Mouse (Mus musculus) T-helper 2 cell (primary cell): Measurements from ENCODE around the gene Ifnz.
"Not testable (repeated sequence)": the region's sequence is repeated elsewhere in the genome, so short reads cannot be mapped to it uniquely, and the experiment has no call there.

Experiments used
- in situ Hi-C: fragments of 300-600 bp; cut with MboI, MseI; formaldehyde crosslinking; loops from one replicate; pipeline ENCODE4 v1.15.1; 2025; ENCODE audit warnings: high pct_unique_total_duplicates

Ifnz gene

DNA sequence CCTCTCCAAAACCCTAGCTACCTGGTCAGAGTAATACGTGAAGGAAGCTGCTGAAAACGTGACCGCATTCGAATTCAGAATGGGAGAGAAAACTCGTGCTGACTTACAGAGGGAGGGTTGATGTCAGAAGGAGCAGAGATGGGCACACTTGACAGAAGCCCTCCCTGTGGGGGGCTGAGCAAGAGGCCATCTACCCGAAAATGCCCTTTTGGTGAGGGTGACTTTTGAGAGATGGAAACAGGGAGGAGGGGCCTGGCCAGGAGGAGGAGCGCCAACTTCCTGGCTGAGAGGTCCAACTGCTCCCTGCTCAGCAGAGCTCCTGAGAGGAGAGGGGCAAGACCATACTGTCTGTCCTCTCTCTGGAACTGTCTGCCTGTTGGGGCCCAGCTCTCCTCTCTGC is at the start of gene Ifnz:
TSS of gene Ifnz (plus strand) at position 301 of the 400 bp plus-strand sequence.
- in situ Hi-C loops, result loop anchor here (25.0 kb wide), 1 partner anchor 770 kb away; no protein-coding TSS in a partner anchor

DNA sequence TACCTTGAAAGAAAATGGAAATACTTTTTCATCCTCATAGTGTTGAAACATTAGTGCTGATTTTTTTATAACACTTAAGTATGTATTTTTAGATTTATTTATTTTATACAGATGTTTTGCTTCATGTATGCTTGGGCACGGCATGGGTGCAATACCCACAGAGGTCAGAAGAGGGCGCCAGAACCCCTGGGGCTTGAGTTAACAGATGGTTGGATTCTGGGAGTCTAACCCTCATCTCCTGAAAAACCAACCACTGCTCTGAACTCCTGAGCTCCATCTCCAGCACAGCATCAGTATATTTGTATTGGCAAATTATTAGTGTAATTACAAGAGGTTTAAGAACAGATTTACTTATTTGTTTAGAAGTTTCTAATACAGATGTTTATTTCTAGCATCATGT is 43.5 kb upstream of the Ifnz start:
- in situ Hi-C loops, result no loop called here

DNA sequence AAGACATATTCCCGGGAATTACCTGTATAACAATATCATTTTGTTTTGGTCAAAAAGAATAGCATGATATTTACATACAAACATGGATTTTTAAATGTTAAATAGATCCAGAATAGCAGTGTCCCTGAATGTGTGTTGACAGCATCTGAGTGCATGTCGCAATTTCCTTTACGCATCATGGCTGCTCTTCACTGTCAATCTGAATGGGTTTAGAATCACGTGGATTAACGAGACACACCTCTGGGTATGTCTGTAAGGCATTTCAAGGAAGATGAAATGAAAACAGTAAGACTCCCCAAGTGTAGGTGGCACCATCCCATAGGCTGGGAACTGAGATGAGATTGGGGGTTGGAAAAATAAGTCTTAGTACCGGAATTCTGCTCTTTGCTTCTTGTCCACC is 42.9 kb upstream of the Ifnz start:
- in situ Hi-C loops, result no loop called here

DNA sequence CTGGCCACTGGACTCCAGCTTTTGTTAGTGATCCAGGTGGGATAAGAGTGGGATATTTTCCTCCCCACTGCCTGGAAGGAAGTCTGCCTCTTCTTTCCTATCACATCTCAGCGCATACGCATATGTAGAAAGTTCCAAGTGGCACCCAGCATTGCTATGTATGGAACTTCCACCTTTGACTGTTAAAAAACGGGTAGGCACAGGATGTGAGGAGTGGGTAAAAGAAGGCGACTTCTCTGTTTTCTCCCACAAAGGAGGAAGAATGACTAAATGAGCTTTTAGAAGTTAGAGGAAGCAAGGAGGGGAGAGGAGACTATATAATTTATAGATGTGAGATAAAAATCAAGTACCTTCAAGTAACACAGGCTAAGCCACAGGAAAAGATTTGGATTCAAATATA is 40.5 kb upstream of the Ifnz start:
- in situ Hi-C loops, result no loop called here

DNA sequence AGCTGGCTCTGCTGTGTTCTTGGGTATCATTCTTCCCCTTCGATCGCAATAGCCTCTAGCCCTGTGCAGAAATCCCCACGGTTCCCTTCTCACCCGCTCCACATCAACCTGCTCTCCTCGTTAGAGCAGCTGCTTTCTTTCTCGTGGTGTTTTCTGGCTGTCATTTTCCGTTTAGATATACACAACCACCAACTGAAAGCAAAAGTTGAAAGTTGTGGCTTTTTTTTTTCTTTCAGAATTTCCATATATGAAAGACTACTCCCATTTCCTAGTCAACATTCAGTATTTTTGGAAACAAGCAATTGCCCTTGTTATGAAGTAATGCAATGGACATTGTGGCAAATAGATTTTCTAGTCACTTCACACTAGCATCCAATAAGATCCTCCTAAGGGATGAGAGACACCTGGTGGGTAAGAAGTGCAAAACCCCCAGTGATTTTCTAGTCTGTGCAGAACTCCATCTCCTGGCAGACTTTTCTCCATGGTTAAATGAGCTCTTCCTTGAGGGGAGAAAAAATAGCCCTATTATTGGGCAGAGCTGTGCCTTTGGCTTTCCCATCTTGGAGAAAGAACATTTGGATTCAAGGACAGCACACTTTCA is 39.1 kb upstream of the Ifnz start:
- in situ Hi-C loops, result no loop called here

DNA sequence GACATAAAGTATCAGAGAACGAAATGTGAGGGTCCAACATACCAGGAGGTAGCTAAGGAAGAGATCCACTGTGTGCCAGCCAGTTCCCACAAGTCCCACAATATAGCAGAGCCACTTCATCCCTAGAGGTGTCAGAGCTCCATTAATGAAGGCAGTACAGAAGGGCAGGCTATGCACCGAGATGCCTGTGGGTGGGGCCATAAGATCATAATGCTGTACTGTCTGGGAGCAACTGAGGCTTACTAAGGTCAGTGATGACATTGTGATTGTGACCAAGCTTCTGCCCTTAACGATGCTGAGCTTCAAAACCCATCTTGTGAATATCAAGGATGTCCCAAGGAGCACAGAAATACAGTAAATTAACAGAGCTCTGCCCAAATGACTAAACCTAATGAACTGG is 37.7 kb upstream of the Ifnz start:
- in situ Hi-C loops, result no loop called here

DNA sequence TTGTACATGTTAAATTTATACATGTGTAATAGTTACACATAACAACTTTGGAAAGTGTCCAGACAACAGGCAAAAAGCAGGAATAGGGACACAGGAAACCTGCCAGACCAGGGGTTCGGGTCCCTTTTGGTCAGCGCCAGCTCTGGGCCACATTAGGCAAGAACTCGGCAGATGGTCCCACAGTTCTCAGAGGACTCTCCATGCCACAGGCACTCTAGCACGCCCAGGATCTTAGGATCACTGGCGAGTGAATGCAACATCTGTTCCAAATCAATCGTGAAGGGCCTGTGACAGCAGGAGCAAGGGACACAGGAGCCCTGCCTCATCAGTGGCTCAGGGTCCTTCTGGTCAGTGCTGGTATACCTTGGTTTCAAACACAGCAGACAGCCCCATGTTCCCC is 32.0 kb upstream of the Ifnz start:
- in situ Hi-C loops, result loop anchor here (5.0 kb wide), 1 partner anchor 37 kb away; the partner anchor contains the start of genes Gm13276 and Gm13277

DNA sequence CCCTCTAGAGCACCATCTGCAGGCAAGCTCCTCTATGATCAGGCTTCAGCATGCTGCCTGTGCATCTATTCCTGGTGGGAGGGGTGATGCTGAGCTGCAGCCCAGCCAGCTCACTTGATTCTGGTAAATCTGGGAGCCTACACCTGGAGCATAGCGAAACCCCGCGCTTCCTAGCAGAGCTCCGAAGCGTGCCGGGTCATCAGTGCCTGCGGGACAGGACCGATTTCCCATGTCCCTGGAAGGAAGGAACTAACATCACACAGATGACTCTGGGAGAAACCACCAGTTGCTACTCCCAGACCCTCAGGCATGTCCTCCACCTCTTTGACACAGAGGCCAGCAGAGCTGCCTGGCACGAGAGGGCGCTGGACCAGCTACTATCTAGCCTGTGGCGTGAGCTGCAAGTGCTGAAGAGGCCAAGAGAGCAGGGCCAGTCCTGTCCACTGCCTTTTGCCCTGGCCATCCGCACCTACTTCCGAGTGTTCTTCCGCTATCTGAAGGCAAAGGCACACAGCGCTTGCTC is 27.1 kb upstream of the Ifnz start, which contains the start of gene Gm13271:
TSS of gene Gm13271 (plus strand) at position 51 of the 523 bp plus-strand sequence.
- in situ Hi-C loops, result loop anchor here (5.0 kb wide), 1 partner anchor 32 kb away; the partner anchor contains the start of genes Gm13276 and Gm13277

DNA sequence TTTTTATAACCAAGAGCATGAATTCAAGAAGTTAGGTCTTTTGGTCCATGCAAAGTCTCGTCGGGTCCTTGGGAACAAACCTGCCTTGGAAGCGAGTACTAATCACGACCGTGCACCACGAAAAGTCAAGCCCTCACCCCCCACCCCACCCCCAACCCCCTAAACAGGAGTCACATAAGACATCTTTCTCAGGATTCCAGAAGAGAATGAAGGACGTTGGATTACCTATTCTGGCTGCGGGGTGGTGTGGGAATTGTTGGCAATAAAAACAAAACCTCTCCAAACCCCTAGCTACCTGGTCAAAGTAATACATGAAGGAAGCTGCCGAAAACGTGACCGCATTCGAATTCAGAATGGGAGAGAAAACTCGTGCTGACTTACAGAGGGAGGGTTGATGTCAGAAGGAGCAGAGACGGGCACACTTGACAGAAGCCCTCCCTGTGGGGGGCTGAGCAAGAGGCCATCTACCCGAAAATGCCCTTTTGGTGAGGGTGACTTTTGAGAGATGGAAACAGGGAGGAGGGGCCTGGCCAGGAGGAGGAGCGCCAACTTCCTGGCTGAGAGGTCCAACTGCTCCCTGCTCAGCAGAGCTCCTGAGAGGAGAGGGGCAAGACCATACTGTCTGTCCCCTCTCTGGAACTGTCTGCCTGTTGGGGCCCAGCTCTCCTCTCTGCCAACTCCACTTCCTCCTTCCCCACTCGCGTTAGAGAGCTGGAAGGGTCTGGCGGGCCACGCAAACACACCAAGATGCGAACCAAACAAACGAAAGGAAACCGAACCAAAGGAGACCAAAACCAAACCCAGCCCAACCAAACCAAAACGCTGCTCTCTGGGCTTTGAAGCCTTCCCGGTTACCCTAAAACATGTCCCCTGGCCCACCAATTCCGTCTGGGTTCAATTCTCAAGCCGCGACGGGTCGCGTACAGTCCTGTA is 25.1 kb upstream of the Ifnz start:
- in situ Hi-C loops, result not testable (repeated sequence)

DNA sequence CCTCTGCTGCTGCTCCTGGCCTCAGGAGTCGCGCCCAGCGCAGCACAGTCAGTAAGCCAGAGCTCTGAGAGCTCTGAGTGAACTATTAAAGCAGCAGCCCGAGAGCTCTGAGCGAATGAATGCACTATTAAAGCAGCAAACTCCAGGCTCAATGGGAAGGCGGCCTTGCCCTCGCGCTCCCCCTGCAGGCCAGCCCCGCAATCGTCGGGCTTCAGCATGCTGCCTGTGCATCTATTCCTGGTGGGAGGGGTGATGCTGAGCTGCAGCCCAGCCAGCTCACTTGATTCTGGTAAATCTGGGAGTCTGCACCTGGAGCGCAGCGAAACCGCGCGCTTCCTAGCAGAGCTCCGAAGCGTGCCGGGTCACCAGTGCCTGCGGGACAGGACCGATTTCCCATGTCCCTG is 24.3 kb upstream of the Ifnz start:
- in situ Hi-C loops, result not testable (repeated sequence)

DNA sequence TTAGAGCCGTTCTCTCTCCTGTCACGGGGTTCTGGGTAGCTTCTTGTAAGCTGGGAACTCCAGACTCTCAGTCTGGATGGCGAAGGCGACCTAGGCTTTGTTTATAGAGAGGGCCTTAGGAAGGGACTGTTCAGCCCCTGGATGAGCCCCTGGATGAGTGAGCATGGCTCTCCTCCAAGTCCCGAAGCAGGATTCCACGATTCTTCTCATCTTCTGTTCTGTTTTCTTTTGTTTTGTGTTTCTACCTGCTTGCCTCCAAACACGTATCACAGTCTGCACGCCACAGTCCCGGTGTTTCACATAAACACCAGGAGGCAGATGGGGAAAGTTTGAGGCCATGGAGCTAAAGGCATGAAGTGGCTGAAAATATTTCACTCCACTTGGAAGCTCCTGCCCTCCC is 23.2 kb upstream of the Ifnz start:
- in situ Hi-C loops, result not testable (repeated sequence)

DNA sequence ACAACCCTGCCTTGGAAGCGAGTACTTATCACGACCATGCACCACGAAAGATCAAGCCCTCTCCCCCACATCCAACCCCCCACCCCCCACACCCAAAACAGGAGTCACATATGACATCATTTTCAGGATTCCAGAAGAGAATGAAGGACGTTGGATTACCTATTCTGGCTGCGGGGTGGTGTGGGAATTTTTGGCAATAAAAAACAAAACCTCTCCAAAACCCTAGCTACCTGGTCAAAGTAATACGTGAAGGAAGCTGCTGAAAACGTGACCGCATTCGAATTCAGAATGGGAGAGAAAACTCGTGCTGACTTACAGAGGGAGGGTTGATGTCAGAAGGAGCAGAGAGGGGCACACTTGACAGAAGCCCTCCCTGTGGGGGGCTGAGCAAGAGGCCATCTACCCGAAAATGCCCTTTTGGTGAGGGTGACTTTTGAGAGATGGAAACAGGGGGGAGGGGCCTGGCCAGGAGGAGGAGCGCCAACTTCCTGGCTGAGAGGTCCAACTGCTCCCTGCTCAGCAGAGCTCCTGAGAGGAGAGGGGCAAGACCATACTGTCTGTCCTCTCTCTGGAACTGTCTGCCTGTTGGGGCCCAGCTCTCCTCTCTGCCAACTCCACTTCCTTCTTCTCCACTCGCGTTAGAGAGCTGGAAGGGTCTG is 22.2 kb upstream of the Ifnz start, which contains the start of gene Gm13283:
TSS of gene Gm13283 (plus strand) at position 510 of the 659 bp plus-strand sequence.
- in situ Hi-C loops, result not testable (repeated sequence)

DNA sequence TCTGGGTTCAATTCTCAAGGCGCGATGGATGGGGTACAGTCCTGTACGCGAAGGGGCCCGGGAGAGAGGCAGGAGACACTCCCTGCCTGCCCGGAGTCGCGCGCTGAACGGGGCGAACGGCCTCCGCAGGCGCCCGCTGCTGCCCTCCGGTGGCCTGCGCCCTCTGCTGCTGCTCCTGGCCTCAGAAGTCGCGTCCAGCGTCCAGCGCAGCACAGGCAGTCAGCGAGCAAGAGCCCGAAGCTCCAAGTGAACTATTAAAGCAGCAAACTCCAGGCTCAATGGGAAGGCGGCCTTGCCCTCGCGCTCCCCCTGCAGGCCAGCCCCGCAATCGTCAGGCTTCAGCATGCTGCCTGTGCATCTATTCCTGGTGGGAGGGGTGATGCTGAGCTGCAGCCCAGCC is 21.5 kb upstream of the Ifnz start:
- in situ Hi-C loops, result not testable (repeated sequence)

DNA sequence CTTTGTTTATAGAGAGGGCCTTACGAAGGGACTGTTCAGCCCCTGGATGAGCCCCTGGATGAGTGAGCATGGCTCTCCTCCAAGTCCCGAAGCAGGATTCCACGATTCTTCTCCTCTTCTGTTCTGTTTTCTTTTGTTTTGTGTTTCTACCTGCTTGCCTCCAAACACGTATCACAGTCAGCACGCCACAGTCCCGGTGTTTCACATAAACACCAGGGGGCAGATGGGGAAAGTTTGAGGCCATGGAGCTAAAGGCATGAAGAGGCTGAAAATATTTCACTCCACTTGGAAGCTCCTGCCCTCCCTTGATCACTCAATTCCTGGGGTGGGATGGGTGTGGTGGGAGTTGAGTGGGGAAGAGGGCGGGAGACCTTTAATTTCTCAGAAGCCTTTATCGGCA is 20.2 kb upstream of the Ifnz start:
- in situ Hi-C loops, result not testable (repeated sequence)

DNA sequence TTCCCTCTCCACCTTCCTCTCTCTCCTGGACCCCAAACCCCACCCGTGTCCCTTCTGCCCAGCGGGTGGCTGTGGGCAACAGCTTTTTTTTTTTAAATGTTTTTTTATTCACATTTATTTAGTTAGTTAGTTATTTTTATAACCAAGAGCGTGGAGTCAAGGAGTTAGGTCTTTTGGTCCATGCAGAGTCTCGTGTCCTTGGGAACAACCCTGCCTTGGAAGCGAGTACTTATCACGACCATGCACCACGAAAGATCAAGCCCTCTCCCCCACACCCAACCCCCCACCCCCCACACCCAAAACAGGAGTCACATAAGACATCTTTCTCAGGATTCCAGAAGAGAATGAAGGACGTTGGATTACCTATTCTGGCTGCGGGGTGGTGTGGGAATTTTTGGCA is 19.6 kb upstream of the Ifnz start:
- in situ Hi-C loops, result not testable (repeated sequence)

DNA sequence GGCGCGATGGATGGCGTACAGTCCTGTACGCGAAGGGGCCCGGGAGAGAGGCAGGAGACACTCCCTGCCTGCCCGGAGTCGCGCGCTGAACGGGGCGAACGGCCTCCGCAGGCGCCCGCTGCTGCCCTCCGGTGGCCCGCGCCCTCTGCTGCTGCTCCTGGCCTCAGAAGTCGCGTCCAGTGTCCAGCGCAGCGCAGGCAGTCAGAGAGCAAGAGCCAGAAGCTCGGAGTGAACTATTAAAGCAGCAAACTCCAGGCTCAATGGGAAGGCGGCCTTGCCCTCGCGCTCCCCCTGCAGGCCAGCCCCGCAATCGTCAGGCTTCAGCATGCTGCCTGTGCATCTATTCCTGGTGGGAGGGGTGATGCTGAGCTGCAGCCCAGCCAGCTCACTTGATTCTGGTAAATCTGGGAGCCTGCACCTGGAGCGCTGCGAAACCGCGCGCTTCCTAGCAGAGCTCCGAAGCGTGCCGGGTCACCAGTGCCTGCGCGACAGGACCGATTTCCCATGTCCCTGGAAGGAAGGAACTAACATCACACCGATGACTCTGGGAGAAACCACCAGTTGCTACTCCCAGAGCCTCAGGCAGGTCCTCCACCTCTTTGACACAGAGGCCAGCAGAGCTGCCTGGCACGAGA is 18.4 kb upstream of the Ifnz start:
- in situ Hi-C loops, result not testable (repeated sequence)

DNA sequence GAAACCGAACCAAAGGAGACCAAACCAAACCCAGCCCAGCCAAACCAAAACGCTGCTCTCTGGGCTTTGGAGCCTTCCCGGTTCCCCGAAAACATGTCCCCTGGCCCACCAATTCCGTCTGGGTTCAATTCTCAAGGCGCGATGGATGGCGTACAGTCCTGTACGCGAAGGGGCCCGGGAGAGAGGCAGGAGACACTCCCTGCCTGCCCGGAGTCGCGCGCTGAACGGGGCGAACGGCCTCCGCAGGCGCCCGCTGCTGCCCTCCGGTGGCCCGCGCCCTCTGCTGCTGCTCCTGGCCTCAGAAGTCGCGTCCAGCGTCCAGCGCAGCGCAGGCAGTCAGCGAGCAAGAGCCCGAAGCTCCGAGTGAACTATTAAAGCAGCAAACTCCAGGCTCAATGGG is 8.4 kb upstream of the Ifnz start, which contains the start of gene Gm13290:
TSS of gene Gm13290 (plus strand) at position 301 of the 400 bp plus-strand sequence.
- in situ Hi-C loops, result not testable (repeated sequence)

DNA sequence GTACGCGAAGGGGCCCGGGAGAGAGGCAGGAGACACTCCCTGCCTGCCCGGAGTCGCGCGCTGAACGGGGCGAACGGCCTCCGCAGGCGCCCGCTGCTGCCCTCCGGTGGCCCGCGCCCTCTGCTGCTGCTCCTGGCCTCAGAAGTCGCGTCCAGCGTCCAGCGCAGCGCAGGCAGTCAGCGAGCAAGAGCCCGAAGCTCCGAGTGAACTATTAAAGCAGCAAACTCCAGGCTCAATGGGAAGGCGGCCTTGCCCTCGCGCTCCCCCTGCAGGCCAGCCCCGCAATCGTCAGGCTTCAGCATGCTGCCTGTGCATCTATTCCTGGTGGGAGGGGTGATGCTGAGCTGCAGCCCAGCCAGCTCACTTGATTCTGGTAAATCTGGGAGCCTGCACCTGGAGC is 5.3 kb upstream of the Ifnz start, which contains the start of gene Gm13289:
TSS of gene Gm13289 (plus strand) at position 301 of the 400 bp plus-strand sequence.
- in situ Hi-C loops, result loop anchor here (25.0 kb wide), 1 partner anchor 764 kb away; no protein-coding TSS in a partner anchor

DNA sequence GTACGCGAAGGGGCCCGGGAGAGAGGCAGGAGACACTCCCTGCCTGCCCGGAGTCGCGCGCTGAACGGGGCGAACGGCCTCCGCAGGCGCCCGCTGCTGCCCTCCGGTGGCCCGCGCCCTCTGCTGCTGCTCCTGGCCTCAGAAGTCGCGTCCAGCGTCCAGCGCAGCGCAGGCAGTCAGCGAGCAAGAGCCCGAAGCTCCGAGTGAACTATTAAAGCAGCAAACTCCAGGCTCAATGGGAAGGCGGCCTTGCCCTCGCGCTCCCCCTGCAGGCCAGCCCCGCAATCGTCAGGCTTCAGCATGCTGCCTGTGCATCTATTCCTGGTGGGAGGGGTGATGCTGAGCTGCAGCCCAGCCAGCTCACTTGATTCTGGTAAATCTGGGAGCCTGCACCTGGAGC is 2.4 kb upstream of the Ifnz start, which contains the start of gene Gm13272:
TSS of gene Gm13272 (plus strand) at position 301 of the 400 bp plus-strand sequence.
- in situ Hi-C loops, result loop anchor here (25.0 kb wide), 1 partner anchor 767 kb away; no protein-coding TSS in a partner anchor

DNA sequence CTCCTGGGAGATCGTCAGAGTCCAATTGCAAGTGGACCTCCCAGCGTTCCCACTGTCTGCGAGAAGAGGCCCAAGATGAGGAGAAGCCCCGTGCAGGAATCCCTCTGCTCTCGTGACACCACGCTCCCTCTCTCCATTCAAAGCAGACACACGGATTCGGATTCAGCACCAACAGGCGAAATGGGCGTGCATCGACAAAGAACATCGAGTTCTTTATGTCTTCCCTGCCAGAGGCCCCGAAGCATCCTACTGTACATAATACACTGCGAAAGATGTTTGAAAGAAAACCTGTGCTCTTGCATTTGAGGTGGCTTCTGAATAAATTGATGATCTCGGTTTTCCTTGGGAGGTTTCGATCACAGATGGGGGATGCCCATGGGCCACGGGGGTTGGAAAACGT is 1.6 kb upstream of the Ifnz start:
- in situ Hi-C loops, result loop anchor here (25.0 kb wide), 1 partner anchor 768 kb away; no protein-coding TSS in a partner anchor

DNA sequence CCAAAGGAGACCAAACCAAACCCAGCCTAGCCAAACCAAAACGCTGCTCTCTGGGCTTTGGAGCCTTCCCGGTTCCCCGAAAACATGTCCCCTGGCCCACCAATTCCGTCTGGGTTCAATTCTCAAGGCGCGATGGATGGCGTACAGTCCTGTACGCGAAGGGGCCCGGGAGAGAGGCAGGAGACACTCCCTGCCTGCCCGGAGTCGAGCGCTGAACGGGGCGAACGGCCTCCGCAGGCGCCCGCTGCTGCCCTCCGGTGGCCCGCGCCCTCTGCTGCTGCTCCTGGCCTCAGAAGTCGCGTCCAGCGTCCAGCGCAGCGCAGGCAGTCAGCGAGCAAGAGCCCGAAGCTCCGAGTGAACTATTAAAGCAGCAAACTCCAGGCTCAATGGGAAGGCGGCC is 404 bp downstream of the Ifnz start:
- in situ Hi-C loops, result loop anchor here (25.0 kb wide), 1 partner anchor 770 kb away; no protein-coding TSS in a partner anchor
